8 mouse cellular contexts compared by ENCODE assay signal in genomic region chr2:158767742-158768339, GRCm38 (mm10). TPM values are rescaled to one million over a fixed set of nuclear protein-coding genes. Genes with fewer than 3 reads are reported as not detected.
DNase-seq lines count a peak whose midpoint lies in the region; ATAC-seq lines count a peak whose summit lies in the region.

Fam83d (plus strand) TSS chr2:158768093.

- DNase-seq in NIH3T3 (ENCODE audit: low read depth), result peak; percentile 98
- peak; percentile 98 for DNase-seq in cerebellum, postnatal 10 days
- DNase-seq in frontal cortex, postnatal 10 days (ENCODE audit: low spot score in 2 of 2), result peak; percentile 94 to 95
- peak; percentile 94 to 97 for DNase-seq in layer of hippocampus, postnatal 14 days (ENCODE audit: low spot score in 2 of 2)
- DNase-seq in lung, postnatal 14 days, result peak; percentile 96
- peak; percentile 52 for DNase-seq in retina, adult 2 months (ENCODE audit: low read depth, low spot score)
- peak; percentile 96 to 98 for DNase-seq in thymus, postnatal 36 days

- peak within 1 kb of the TSS; percentile 62; the same call in 1 of the 2 replicates for H3K27ac ChIP-seq in hindbrain, embryonic 12.5 days

- no peaks in the 10 kb centered on the region for H3K9me3 ChIP-seq in hindbrain, embryonic 12.5 days (replicated peaks)

- peaks cover 43% of the 10 kb centered on the region for H3K4me1 ChIP-seq in hindbrain, embryonic 12.5 days

- peak within 1 kb of the TSS; percentile 97 for H3K4me2 ChIP-seq in hindbrain, embryonic 12.5 days (replicated peaks)

- no peaks in the 10 kb centered on the region for H3K36me3 ChIP-seq in hindbrain, embryonic 12.5 days

- peak within 1 kb of the TSS; percentile 67 for H3K4me3 ChIP-seq in hindbrain, embryonic 12.5 days

- H3K9ac ChIP-seq in hindbrain, embryonic 12.5 days, result peak within 1 kb of the TSS; percentile 73

- peak; percentile 99 for ATAC-seq in hindbrain, embryonic 12.5 days (ENCODE audit: low FRiP score)

- WGBS in hindbrain, embryonic 12.5 days, result under 1% methylated on average over 48 of the region's 48 CpGs

- no peaks in the 10 kb centered on the region for H3K27me3 ChIP-seq in hindbrain, embryonic 12.5 days

RNA-seq across cellular contexts. Expression of gene Fam83d, which starts in this region (rescaled TPM):
- 31.1 and 32.5 TPM in 2 replicates for polyA plus RNA-seq in hindbrain, embryonic 12.5 days (2016; fragmentation: Nextera tagmentation; extraction: Ambion mirVana)
- 1 to 10 TPM; 2.7 to 3.5 TPM for total RNA-seq in layer of hippocampus, postnatal 14 days (2021)

Comparison
In these comparisons a context has a peak if more than half of its experiments do, and no peak if none do; other contexts are left out.
1. Peak in every context shown above with its lines: DNase-seq, ATAC-seq, H3K4me3 ChIP-seq and H3K27ac ChIP-seq.